Mouse (Mus musculus): ENCODE measurements around the gene Akt3.

- TF ChIP-seq CTCF (IDR thresholded peaks at IDR 0.05; ENCODE audit: extremely low read depth, insufficient read depth, insufficient read length, insufficient replicate concordance) (no peak), POLR2A (IDR thresholded peaks at IDR 0.05; ENCODE audit: low read depth, low read length) (no peak)
Measured at GRCm38 (mm10) chr1:176985691-176986090, 272.3 kb downstream of the Akt3 start.

Measured in spleen, adult 2 months (tissue).